Mouse (Mus musculus): ENCODE results near the gene Ankrd63. TPM values are rescaled to one million over a fixed set of nuclear protein-coding genes. Genes with fewer than 3 reads are reported as not detected.

Ankrd63 gene
- total and polyA plus RNA-seq, 2 experiments, result not detected

- H3K4me1 ChIP-seq (ENCODE audit: control insufficient read depth, insufficient read depth, low read length), result no peaks in the 10 kb centered on the region
- TF ChIP-seq CTCF (IDR thresholded peaks at IDR 0.05; ENCODE audit: low read depth, low read length) (no peak), POLR2A (IDR thresholded peaks at IDR 0.05; ENCODE audit: extremely low read depth, insufficient read depth, low read length) (no peak)
- no peaks in the 10 kb centered on the region for H3K79me2 ChIP-seq (ENCODE audit: control insufficient read depth, insufficient read depth, low read length)
- WGBS, result 47% methylated on average over 7 of the region's 7 CpGs
- H3K4me3 ChIP-seq (ENCODE audit: insufficient read depth, low read depth, low read length), result no peak overlapping the region
- no peak overlapping the region for H3K9ac ChIP-seq (ENCODE audit: low read depth, low read length)
- H3K27ac ChIP-seq (replicated peaks; ENCODE audit: insufficient read depth, low read depth, low read length), result no peak overlapping the region
- peaks cover 13% of the 10 kb centered on the region; the same call in 1 of the 2 replicates for H3K27me3 ChIP-seq (ENCODE audit: control insufficient read depth, insufficient read depth, low read length)
- no peak for DNase-seq (ENCODE audit: extremely low read depth, low read depth, low spot score)
- H3K36me3 ChIP-seq (ENCODE audit: control insufficient read depth, insufficient read depth, low read length), result no peaks in the 10 kb centered on the region
Observed at GRCm38 (mm10) chr2:118674500-118674899, 29.3 kb downstream of the Ankrd63 start.

- Histone ChIP-seq H3K4me1 (ENCODE audit: control insufficient read depth, insufficient read depth, low read length) (no peaks in the 10 kb centered on the region), H3K79me2 (ENCODE audit: control insufficient read depth, insufficient read depth, low read length) (no peaks in the 10 kb centered on the region), H3K9ac (ENCODE audit: low read depth, low read length) (no peak overlapping the region), H3K27me3 (ENCODE audit: control insufficient read depth, insufficient read depth, low read length) (peaks cover 13% of the 10 kb centered on the region; the same call in 1 of the 2 replicates), H3K36me3 (ENCODE audit: control insufficient read depth, insufficient read depth, low read length) (no peaks in the 10 kb centered on the region), H3K27ac (replicated peaks; ENCODE audit: insufficient read depth, low read depth, low read length) (no peak overlapping the region), H3K4me3 (ENCODE audit: insufficient read depth, low read depth, low read length) (no peak overlapping the region)
- TF ChIP-seq CTCF (IDR thresholded peaks at IDR 0.05; ENCODE audit: low read depth, low read length) (no peak), POLR2A (IDR thresholded peaks at IDR 0.05; ENCODE audit: extremely low read depth, insufficient read depth, low read length) (no peak)
- no peak for DNase-seq (ENCODE audit: extremely low read depth, low read depth, low spot score)
- 43% methylated on average over 15 of the region's 15 CpGs for WGBS
Observed at GRCm38 (mm10) chr2:118673686-118674465, 29.9 kb downstream of the Ankrd63 start.

GRCm38 (mm10) chr2:118671728-118672127, 32.0 kb downstream of the Ankrd63 start:
- DNase-seq (ENCODE audit: extremely low read depth, low read depth, low spot score), result peak; percentile 34
- no peak for TF ChIP-seq POLR2A (IDR thresholded peaks at IDR 0.05; ENCODE audit: extremely low read depth, insufficient read depth, low read length)
- no peak for TF ChIP-seq CTCF (IDR thresholded peaks at IDR 0.05; ENCODE audit: low read depth, low read length)
- H3K36me3 ChIP-seq (ENCODE audit: control insufficient read depth, insufficient read depth, low read length), result no peaks in the 10 kb centered on the region
- H3K4me3 ChIP-seq (ENCODE audit: insufficient read depth, low read depth, low read length), result no peak overlapping the region
- H3K79me2 ChIP-seq (ENCODE audit: control insufficient read depth, insufficient read depth, low read length), result no peaks in the 10 kb centered on the region
- WGBS, result 30% methylated on average over 1 of the region's 1 CpGs
- H3K4me1 ChIP-seq (ENCODE audit: control insufficient read depth, insufficient read depth, low read length), result no peaks in the 10 kb centered on the region
- no peak overlapping the region for H3K27ac ChIP-seq (replicated peaks; ENCODE audit: insufficient read depth, low read depth, low read length)
- peaks cover 5% of the 10 kb centered on the region; the same call in 1 of the 2 replicates for H3K27me3 ChIP-seq (ENCODE audit: control insufficient read depth, insufficient read depth, low read length)
- H3K9ac ChIP-seq (ENCODE audit: low read depth, low read length), result no peak overlapping the region

GRCm38 (mm10) chr2:118669785-118670184, 34.0 kb downstream of the Ankrd63 start:
- Histone ChIP-seq H3K27ac (replicated peaks; ENCODE audit: insufficient read depth, low read depth, low read length) (no peak overlapping the region), H3K36me3 (ENCODE audit: control insufficient read depth, insufficient read depth, low read length) (no peaks in the 10 kb centered on the region), H3K79me2 (ENCODE audit: control insufficient read depth, insufficient read depth, low read length) (no peaks in the 10 kb centered on the region), H3K4me3 (ENCODE audit: insufficient read depth, low read depth, low read length) (no peak overlapping the region), H3K4me1 (ENCODE audit: control insufficient read depth, insufficient read depth, low read length) (no peaks in the 10 kb centered on the region), H3K9ac (ENCODE audit: low read depth, low read length) (no peak overlapping the region), H3K27me3 (ENCODE audit: control insufficient read depth, insufficient read depth, low read length) (no peaks in the 10 kb centered on the region)
- TF ChIP-seq CTCF (IDR thresholded peaks at IDR 0.05; ENCODE audit: low read depth, low read length) (no peak), POLR2A (IDR thresholded peaks at IDR 0.05; ENCODE audit: extremely low read depth, insufficient read depth, low read length) (no peak)
- no peak for DNase-seq (ENCODE audit: extremely low read depth, low read depth, low spot score)
- 49% methylated on average over 2 of the region's 2 CpGs for WGBS

- H3K27me3 ChIP-seq (ENCODE audit: control insufficient read depth, insufficient read depth, low read length), result no peaks in the 10 kb centered on the region
- TF ChIP-seq POLR2A (IDR thresholded peaks at IDR 0.05; ENCODE audit: extremely low read depth, insufficient read depth, low read length) (no peak), CTCF (IDR thresholded peaks at IDR 0.05; ENCODE audit: low read depth, low read length) (no peak)
- DNase-seq (ENCODE audit: extremely low read depth, low read depth, low spot score), result no peak
- no peaks in the 10 kb centered on the region for H3K4me1 ChIP-seq (ENCODE audit: control insufficient read depth, insufficient read depth, low read length)
- H3K9ac ChIP-seq (ENCODE audit: low read depth, low read length), result no peak overlapping the region
- no peaks in the 10 kb centered on the region for H3K79me2 ChIP-seq (ENCODE audit: control insufficient read depth, insufficient read depth, low read length)
- no peak overlapping the region for H3K4me3 ChIP-seq (ENCODE audit: insufficient read depth, low read depth, low read length)
- no peaks in the 10 kb centered on the region for H3K36me3 ChIP-seq (ENCODE audit: control insufficient read depth, insufficient read depth, low read length)
- WGBS, result 79% methylated on average over 6 of the region's 6 CpGs
- H3K27ac ChIP-seq (replicated peaks; ENCODE audit: insufficient read depth, low read depth, low read length), result no peak overlapping the region
Observed at GRCm38 (mm10) chr2:118669245-118669644, 34.5 kb downstream of the Ankrd63 start.

- Histone ChIP-seq H3K27ac (replicated peaks; ENCODE audit: insufficient read depth, low read depth, low read length) (no peak overlapping the region), H3K36me3 (ENCODE audit: control insufficient read depth, insufficient read depth, low read length) (no peaks in the 10 kb centered on the region), H3K4me3 (ENCODE audit: insufficient read depth, low read depth, low read length) (no peak overlapping the region), H3K27me3 (ENCODE audit: control insufficient read depth, insufficient read depth, low read length) (peaks cover 8% of the 10 kb centered on the region; the same call in 1 of the 2 replicates), H3K4me1 (ENCODE audit: control insufficient read depth, insufficient read depth, low read length) (no peaks in the 10 kb centered on the region), H3K9ac (ENCODE audit: low read depth, low read length) (no peak overlapping the region), H3K79me2 (ENCODE audit: control insufficient read depth, insufficient read depth, low read length) (no peaks in the 10 kb centered on the region)
- TF ChIP-seq CTCF (IDR thresholded peaks at IDR 0.05; ENCODE audit: low read depth, low read length), result no peak
- TF ChIP-seq POLR2A (IDR thresholded peaks at IDR 0.05; ENCODE audit: extremely low read depth, insufficient read depth, low read length), result no peak
- no peak for DNase-seq (ENCODE audit: extremely low read depth, low read depth, low spot score)
- 59% methylated on average over 5 of the region's 5 CpGs for WGBS
Observed at GRCm38 (mm10) chr2:118667181-118667580, 36.6 kb downstream of the Ankrd63 start.
